Mouse (Mus musculus) right cerebral cortex, postnatal 10 days (tissue): ENCODE results near the gene Homez.

Experiments
- DNase-seq, 2 experiments: peaks; one replicate each; pipeline ENCODE4 v3.0.0; 2021; ENCODE audit warnings: low spot score in 2 of 2

Gene Homez

GRCm38 (mm10) chr14:54868026-54868425 is 2.7 kb downstream of the Homez start:
- no peak for DNase-seq

GRCm38 (mm10) chr14:54866936-54867335 is 3.8 kb downstream of the Homez start:
- no peak for DNase-seq

GRCm38 (mm10) chr14:54866268-54866667 is 4.5 kb downstream of the Homez start:
- no peak for DNase-seq

GRCm38 (mm10) chr14:54865626-54866025 is 5.1 kb downstream of the Homez start:
- DNase-seq = no peak

- DNase-seq = no peak
Observed at GRCm38 (mm10) chr14:54864313-54865036, 6.3 kb downstream of the Homez start.

GRCm38 (mm10) chr14:54863501-54864312 is 7.1 kb downstream of the Homez start:
- DNase-seq = peak; percentile 96 to 97

- peak; percentile 67 to 73 for DNase-seq
Observed at GRCm38 (mm10) chr14:54860511-54860910, 10.2 kb downstream of the Homez start.

GRCm38 (mm10) chr14:54857891-54858290 is 12.9 kb downstream of the Homez start:
- DNase-seq = no peak

- DNase-seq = no peak
Observed at GRCm38 (mm10) chr14:54856703-54857102, 14.1 kb downstream of the Homez start.

- no peak for DNase-seq
Observed at GRCm38 (mm10) chr14:54855726-54856125, 15.0 kb downstream of the Homez start.

- no peak for DNase-seq
Observed at GRCm38 (mm10) chr14:54843461-54843860, 27.3 kb downstream of the Homez start.

GRCm38 (mm10) chr14:54823716-54824115 is 47.0 kb downstream of the Homez start:
- DNase-seq = no peak

GRCm38 (mm10) chr14:54822301-54822700 is 48.5 kb downstream of the Homez start:
- DNase-seq = no peak

- peak; percentile 47 to 55 for DNase-seq
Observed at GRCm38 (mm10) chr14:54817791-54818190, 53.0 kb downstream of the Homez start.

- no peak for DNase-seq
Observed at GRCm38 (mm10) chr14:54815737-54816136, 55.0 kb downstream of the Homez start.

GRCm38 (mm10) chr14:54813991-54814390 is 56.8 kb downstream of the Homez start, which contains the start of gene Rnf212b:
Gene Rnf212b (plus strand): TSS chr14:54814141.
- DNase-seq = no peak

GRCm38 (mm10) chr14:54809668-54810033 is 61.1 kb downstream of the Homez start:
- DNase-seq = no peak

- DNase-seq = no peak
Observed at GRCm38 (mm10) chr14:54808718-54809667, 61.8 kb downstream of the Homez start.

- DNase-seq = no peak
Observed at GRCm38 (mm10) chr14:54806124-54806523, 64.6 kb downstream of the Homez start.
